Mouse (Mus musculus) erythroblast, adult 5-6 weeks (primary cell): Measurements from ENCODE around the gene Lrmda. TPM values are rescaled to one million over a fixed set of nuclear protein-coding genes. Genes with fewer than 3 reads are reported as not detected.

Source experiments
- ATAC-seq: replicated peaks from 2 replicates; pipeline ENCODE4 v1.8.0; 2016; ENCODE audit warnings: moderate number of reproducible peaks, mild to moderate bottlenecking, moderate TSS enrichment, inconsistent platforms; ENCODE audit not compliant: poor library complexity, low FRiP score, severe bottlenecking
- total RNA-seq, 2 experiments: library from RNA; stranded (forward) in 1 of 2; stranded (reverse) in 1 of 2; fragments of 150-400 nt in 1 of 2; fragments of 200-764, 138-1000 nt in 1 of 2; gene quantifications; 2 replicates each; pipeline versions ENCODE4 v1.2.3 to v1.2.4; 2015 to 2017; ENCODE audit warnings: low replicate concordance in 2 of 2

Gene Lrmda
- total RNA-seq, 2 experiments from 2014 or later, result 1.5 to 2.1 TPM

- no peak for ATAC-seq
Measured at GRCm38 (mm10) chr14:22442719-22443118, 423.2 kb downstream of the Lrmda start.

GRCm38 (mm10) chr14:22444541-22444940, 425.0 kb downstream of the Lrmda start:
- no peak for ATAC-seq

GRCm38 (mm10) chr14:22445161-22445821, 425.8 kb downstream of the Lrmda start:
- no peak for ATAC-seq

- ATAC-seq, result no peak
Measured at GRCm38 (mm10) chr14:22445841-22446570, 426.5 kb downstream of the Lrmda start.

- ATAC-seq, result no peak
Measured at GRCm38 (mm10) chr14:22451603-22452002, 432.1 kb downstream of the Lrmda start.

GRCm38 (mm10) chr14:22464314-22464713, 444.8 kb downstream of the Lrmda start:
- no peak for ATAC-seq

- ATAC-seq, result no peak
Measured at GRCm38 (mm10) chr14:22471041-22471440, 451.5 kb downstream of the Lrmda start.

GRCm38 (mm10) chr14:22473451-22473850, 453.9 kb downstream of the Lrmda start:
- no peak for ATAC-seq

GRCm38 (mm10) chr14:22473991-22474390, 454.5 kb downstream of the Lrmda start:
- no peak for ATAC-seq

GRCm38 (mm10) chr14:22493326-22493725, 473.8 kb downstream of the Lrmda start:
- ATAC-seq, result no peak

- no peak for ATAC-seq
Measured at GRCm38 (mm10) chr14:22494290-22494689, 474.8 kb downstream of the Lrmda start.

- ATAC-seq, result no peak
Measured at GRCm38 (mm10) chr14:22494866-22495265, 475.4 kb downstream of the Lrmda start.

- no peak for ATAC-seq
Measured at GRCm38 (mm10) chr14:22495286-22495685, 475.8 kb downstream of the Lrmda start.

- ATAC-seq, result no peak
Measured at GRCm38 (mm10) chr14:22497636-22498131, 478.2 kb downstream of the Lrmda start.

- ATAC-seq, result no peak
Measured at GRCm38 (mm10) chr14:22509747-22510530, 490.4 kb downstream of the Lrmda start.

GRCm38 (mm10) chr14:22510531-22510785, 490.9 kb downstream of the Lrmda start:
- ATAC-seq, result no peak

GRCm38 (mm10) chr14:22514362-22515084, 495.0 kb downstream of the Lrmda start:
- no peak for ATAC-seq

GRCm38 (mm10) chr14:22530706-22531105, 511.2 kb downstream of the Lrmda start:
- no peak for ATAC-seq

- ATAC-seq, result no peak
Measured at GRCm38 (mm10) chr14:22533501-22533900, 514.0 kb downstream of the Lrmda start.
